Mouse (Mus musculus): Measurements from ENCODE around the gene Dtl.
A peak's percentile ranks its signal among the peaks of the same experiment; 100 is the strongest.

Dtl gene

GRCm38 (mm10) chr1:191575458-191576247 lies at the start of gene Dtl, which contains the start of gene Ints7:
Gene Dtl (minus strand): TSS chr1:191575544.
Gene Ints7 (plus strand): TSS chr1:191575636.
- DNase-seq (ENCODE audit: low spot score) = peak; percentile 98

- no peak for DNase-seq (ENCODE audit: low spot score)
These were observed 49.7 kb upstream of the Dtl start for GRCm38 (mm10) chr1:191625026-191625425.

GRCm38 (mm10) chr1:191624492-191624891 lies 49.1 kb upstream of the Dtl start:
- DNase-seq (ENCODE audit: low spot score) = no peak

GRCm38 (mm10) chr1:191622801-191623200 lies 47.5 kb upstream of the Dtl start:
- no peak for DNase-seq (ENCODE audit: low spot score)

GRCm38 (mm10) chr1:191621096-191621495 lies 45.8 kb upstream of the Dtl start:
- DNase-seq (ENCODE audit: low spot score) = no peak

- no peak for DNase-seq (ENCODE audit: low spot score)
These were observed 42.9 kb upstream of the Dtl start for GRCm38 (mm10) chr1:191618067-191618766.

GRCm38 (mm10) chr1:191617589-191617988 lies 42.2 kb upstream of the Dtl start:
- DNase-seq (ENCODE audit: low spot score) = no peak

- no peak for DNase-seq (ENCODE audit: low spot score)
These were observed 40.9 kb upstream of the Dtl start for GRCm38 (mm10) chr1:191616245-191616644.

- no peak for DNase-seq (ENCODE audit: low spot score)
These were observed 37.5 kb upstream of the Dtl start for GRCm38 (mm10) chr1:191612877-191613276.

- DNase-seq (ENCODE audit: low spot score) = no peak
These were observed 36.3 kb upstream of the Dtl start for GRCm38 (mm10) chr1:191611686-191612085.

- DNase-seq (ENCODE audit: low spot score) = no peak
These were observed 35.0 kb upstream of the Dtl start for GRCm38 (mm10) chr1:191610357-191610756.

GRCm38 (mm10) chr1:191609578-191609977 lies 34.2 kb upstream of the Dtl start:
- no peak for DNase-seq (ENCODE audit: low spot score)

- no peak for DNase-seq (ENCODE audit: low spot score)
These were observed 33.7 kb upstream of the Dtl start for GRCm38 (mm10) chr1:191609051-191609450.

- DNase-seq (ENCODE audit: low spot score) = no peak
These were observed 29.3 kb upstream of the Dtl start for GRCm38 (mm10) chr1:191604690-191605089.

- DNase-seq (ENCODE audit: low spot score) = no peak
These were observed 23.9 kb upstream of the Dtl start for GRCm38 (mm10) chr1:191599210-191599609.

GRCm38 (mm10) chr1:191596076-191596475 lies 20.7 kb upstream of the Dtl start:
- no peak for DNase-seq (ENCODE audit: low spot score)

GRCm38 (mm10) chr1:191592016-191592720 lies 16.8 kb upstream of the Dtl start:
- DNase-seq (ENCODE audit: low spot score) = no peak

GRCm38 (mm10) chr1:191588749-191589148 lies 13.4 kb upstream of the Dtl start:
- DNase-seq (ENCODE audit: low spot score) = no peak

GRCm38 (mm10) chr1:191587062-191587461 lies 11.7 kb upstream of the Dtl start:
- DNase-seq (ENCODE audit: low spot score) = no peak

- DNase-seq (ENCODE audit: low spot score) = no peak
These were observed 10.4 kb upstream of the Dtl start for GRCm38 (mm10) chr1:191585704-191586103.

GRCm38 (mm10) chr1:191584483-191584882 lies 9.1 kb upstream of the Dtl start:
- DNase-seq (ENCODE audit: low spot score) = no peak

- DNase-seq (ENCODE audit: low spot score) = no peak
These were observed 8.5 kb upstream of the Dtl start for GRCm38 (mm10) chr1:191583836-191584235.

- no peak for DNase-seq (ENCODE audit: low spot score)
These were observed 6.3 kb upstream of the Dtl start for GRCm38 (mm10) chr1:191581641-191582040.
